Mouse (Mus musculus) brain, embryonic 14.5 days (tissue): ENCODE measurements around the gene Olfr314. TPM values are rescaled to one million over a fixed set of nuclear protein-coding genes. Genes with fewer than 3 reads are reported as not detected.
"Not testable (repeated sequence)": the region's sequence is repeated elsewhere in the genome, so short reads cannot be mapped to it uniquely, and the experiment has no call there.

Experiments used
- DNase-seq: peaks from one replicate; pipeline ENCODE4 v3.0.0-alpha.2; 2011; ENCODE audit warnings: low read depth
- CTCF ChIP-seq: fragments of 200-500 bp; IDR thresholded peaks from 2 replicates; pipeline ENCODE4 v1.5.1; 2012; ENCODE audit warnings: inconsistent platforms, mild to moderate bottlenecking, moderate library complexity, borderline replicate concordance; ENCODE audit not compliant: insufficient read depth, insufficient read length; ENCODE audit errors: extremely low read depth
- POLR2A ChIP-seq: fragments of 200-500 bp; IDR thresholded peaks from 2 replicates; pipeline ENCODE4 v1.6.1; 2012; ENCODE audit warnings: mild to moderate bottlenecking, inconsistent platforms, borderline replicate concordance; ENCODE audit not compliant: poor library complexity, insufficient read depth, insufficient read length, severe bottlenecking; ENCODE audit errors: extremely low read depth
- polyA plus RNA-seq: library from polyadenylated mRNA; depleted of rRNA; stranded (reverse); fragments of >200 nt; gene quantifications from 2 replicates; pipeline ENCODE4 v1.2.3, GENCODE M21; 2012; rRNA removed

The Olfr314 gene
- polyA plus RNA-seq, 1 experiment: not detected

GRCm38 (mm10) chr11:58803871-58804270, 21.1 kb downstream of the Olfr314 start:
- TF ChIP-seq POLR2A (no peak), CTCF (no peak)
- no peak for DNase-seq

GRCm38 (mm10) chr11:58804393-58804792, 21.6 kb downstream of the Olfr314 start:
- TF ChIP-seq POLR2A: no peak
- TF ChIP-seq CTCF: no peak
- no peak for DNase-seq

- DNase-seq: no peak
- TF ChIP-seq CTCF: peak; percentile 39; the same call in 1 of the 2 replicates
- no peak for TF ChIP-seq POLR2A
Measured at GRCm38 (mm10) chr11:58812001-58812400, 29.2 kb downstream of the Olfr314 start.

- DNase-seq: not testable (repeated sequence)
Measured at GRCm38 (mm10) chr11:58814700-58815099, 31.9 kb downstream of the Olfr314 start, which contains the start of gene Olfr313. Gene Olfr313, plus strand, starts transcription at chr11:58815000.

GRCm38 (mm10) chr11:58815676-58816075, 32.9 kb downstream of the Olfr314 start:
- no peak for DNase-seq
- no peak for TF ChIP-seq POLR2A
- no peak for TF ChIP-seq CTCF

GRCm38 (mm10) chr11:58828937-58829336, 46.2 kb downstream of the Olfr314 start, which contains the start of gene Olfr312:
Gene Olfr312, plus strand, starts transcription at chr11:58829237.
- not testable (repeated sequence) for DNase-seq

GRCm38 (mm10) chr11:58829764-58830163, 47.0 kb downstream of the Olfr314 start:
- DNase-seq: no peak
- TF ChIP-seq CTCF (no peak), POLR2A (no peak)

GRCm38 (mm10) chr11:58832541-58832940, 49.8 kb downstream of the Olfr314 start:
- DNase-seq: not testable (repeated sequence)

Other genes starting within 250 kb of the Olfr314 start
- gene Olfr330, start 248.1 kb upstream of the Olfr314 start, polyA plus RNA-seq: not detected in 2 replicates
- gene Olfr329-ps, start 236.5 kb upstream of the Olfr314 start, polyA plus RNA-seq: not detected in 2 replicates
- not detected in 2 replicates for gene Olfr328, start 227.3 kb upstream of the Olfr314 start, polyA plus RNA-seq
- not detected in 2 replicates for gene Olfr224, start 212.4 kb upstream of the Olfr314 start, polyA plus RNA-seq
- gene Olfr325, start 205.2 kb upstream of the Olfr314 start, polyA plus RNA-seq: not detected in 2 replicates
- gene Olfr324, start 187.8 kb upstream of the Olfr314 start, polyA plus RNA-seq: 0.10 TPM in 1 of 2 replicates, not detected in the other
- not detected in 2 replicates for gene 2210407C18Rik, start 166.9 kb upstream of the Olfr314 start, polyA plus RNA-seq
- not detected in 2 replicates for gene Olfr323, start 152.5 kb upstream of the Olfr314 start, polyA plus RNA-seq
- 0.11 TPM in 1 of 2 replicates, not detected in the other for gene Trim58, start 142.5 kb upstream of the Olfr314 start, polyA plus RNA-seq
- not detected in 2 replicates for gene Olfr322, start 124.2 kb upstream of the Olfr314 start, polyA plus RNA-seq
- gene Olfr320, start 101.9 kb upstream of the Olfr314 start, polyA plus RNA-seq: not detected in 2 replicates
- gene Olfr319, start 83.8 kb upstream of the Olfr314 start, polyA plus RNA-seq: 0.10 TPM in 1 of 2 replicates, not detected in the other
- gene Olfr318, start 58.9 kb upstream of the Olfr314 start, polyA plus RNA-seq: not detected in 2 replicates
- gene Olfr317, start 43.7 kb upstream of the Olfr314 start, polyA plus RNA-seq: 0.20 and 0.27 TPM in 2 replicates
- not detected in 2 replicates for gene Olfr316, start 30.2 kb upstream of the Olfr314 start, polyA plus RNA-seq
- not detected in 2 replicates for gene Olfr315, start 9.8 kb upstream of the Olfr314 start, polyA plus RNA-seq
- 1.1 and 2.4 TPM in 2 replicates for gene Fam183b, start 19.0 kb downstream of the Olfr314 start, polyA plus RNA-seq
- not detected in 2 replicates for gene Olfr313, start 32.0 kb downstream of the Olfr314 start, polyA plus RNA-seq
- gene Olfr312, start 46.3 kb downstream of the Olfr314 start, polyA plus RNA-seq: not detected in 2 replicates
- gene Olfr311, start 56.3 kb downstream of the Olfr314 start, polyA plus RNA-seq: 0.06 TPM in 1 of 2 replicates, not detected in the other
- 22.2 and 28.2 TPM in 2 replicates for gene Gm12258, start 64.2 kb downstream of the Olfr314 start, polyA plus RNA-seq
- gene 2810021J22Rik, start 84.3 kb downstream of the Olfr314 start, polyA plus RNA-seq: 8.7 and 10.0 TPM in 2 replicates
- 4.2 and 6.0 TPM in 2 replicates for gene Zfp39, start 121.3 kb downstream of the Olfr314 start, polyA plus RNA-seq
- 0.01 and 0.04 TPM in 2 replicates for gene Btnl10, start 135.0 kb downstream of the Olfr314 start, polyA plus RNA-seq
- gene Rnf187, start 156.0 kb downstream of the Olfr314 start, polyA plus RNA-seq: 664 and 715 TPM in 2 replicates
- 726 and 1,077 TPM in 2 replicates for gene Hist3h2ba, start 166.0 kb downstream of the Olfr314 start, polyA plus RNA-seq
- 120 and 164 TPM in 2 replicates for gene Hist3h2a, start 171.7 kb downstream of the Olfr314 start, polyA plus RNA-seq
- 2.1 and 2.2 TPM in 2 replicates for gene Trim17, start 171.7 kb downstream of the Olfr314 start, polyA plus RNA-seq
- 25.8 and 30.6 TPM in 2 replicates for gene Trim11, start 195.1 kb downstream of the Olfr314 start, polyA plus RNA-seq